Mouse (Mus musculus) midbrain, postnatal 0 days (tissue): ENCODE results near the gene Gm2564. TPM values are rescaled to one million over a fixed set of nuclear protein-coding genes. Genes with fewer than 3 reads are reported as not detected.
"Not testable (repeated sequence)": the region's sequence is repeated elsewhere in the genome, so short reads cannot be mapped to it uniquely, and the experiment has no call there.

Experiments used
- ATAC-seq: fragments of 200-750 bp; cut with Nextera tagmentation; 2 replicates; pipeline ENCODE4 v1.8.0; 2017; ENCODE audit warnings: moderate number of reproducible peaks, mild to moderate bottlenecking, moderate TSS enrichment, moderate library complexity; ENCODE audit not compliant: low FRiP score
- DNase-seq: peaks from one replicate; pipeline ENCODE4 v3.0.0-alpha.2; 2015; ENCODE audit warnings: low spot score
- H3K27ac ChIP-seq: fragments of 300-500 bp; sonication (generic); 2 replicates; pipeline ENCODE4 v1.5.1; 2014; ENCODE audit warnings: low read depth, mild to moderate bottlenecking, low read length, mixed read lengths
- H3K27me3 ChIP-seq: fragments of 300-500 bp; sonication (generic); 2 replicates; pipeline ENCODE4 v1.6.1; 2014; ENCODE audit warnings: low read length, control low read depth, mixed read lengths; ENCODE audit not compliant: insufficient read depth
- H3K36me3 ChIP-seq: fragments of 300-500 bp; sonication (generic); 2 replicates; pipeline ENCODE4 v1.6.1; 2014; ENCODE audit warnings: low read length, control low read depth, mixed read lengths; ENCODE audit not compliant: insufficient read depth
- H3K4me1 ChIP-seq: fragments of 300-500 bp; sonication (generic); 2 replicates; pipeline ENCODE4 v1.6.1; 2014; ENCODE audit warnings: mild to moderate bottlenecking, control low read depth, antibody characterized with exemption, low read length, mixed read lengths; ENCODE audit not compliant: insufficient read depth
- H3K4me2 ChIP-seq: fragments of 300-500 bp; sonication (generic); 2 replicates; pipeline ENCODE4 v1.6.1; 2014; ENCODE audit warnings: low read depth, mild to moderate bottlenecking, low read length, mixed read lengths; ENCODE audit not compliant: poor library complexity, severe bottlenecking
- H3K4me3 ChIP-seq: fragments of 300-500 bp; sonication (generic); 2 replicates; pipeline ENCODE4 v1.5.1; 2014; ENCODE audit warnings: low read depth, mild to moderate bottlenecking, low read length, moderate library complexity
- H3K9ac ChIP-seq: fragments of 300-500 bp; sonication (generic); replicated peaks from 2 replicates; pipeline ENCODE4 v1.6.1; 2014; ENCODE audit warnings: mild to moderate bottlenecking, low read length, moderate library complexity, mixed read lengths; ENCODE audit not compliant: poor library complexity, severe bottlenecking
- H3K9me3 ChIP-seq: fragments of 300-500 bp; sonication (generic); 2 replicates; pipeline ENCODE4 v1.6.1; 2016; ENCODE audit warnings: low read length, control low read depth
- WGBS: fragments of 180-500 bp; shearing (Covaris S2); extraction: QIAGEN DNeasy Blood & Tissue Kit; methylation state at CpG from one replicate; pipeline ENCODE4 v1.1.7; 2014; 5-methylcytosine and 5-hydroxymethylcytosine counted together
- polyA plus RNA-seq: library from polyadenylated mRNA; unstranded; fragments of >200 nt; fragmentation: Nextera tagmentation; extraction: Ambion mirVana; gene quantifications from 2 replicates; pipeline ENCODE4 v1.2.1, GENCODE M21; 2015
- total RNA-seq: library from RNA; depleted of rRNA; stranded (reverse); fragments of >200 nt; gene quantifications from 2 replicates; pipeline ENCODE4 v1.2.3, GENCODE M21; 2014; rRNA removed

Gm2564 gene
- not detected in 2 replicates for total RNA-seq
- polyA plus RNA-seq, result 0.47 and 0.77 TPM in 2 replicates

GRCm38 (mm10) chr4:42629419-42629818, at the start of gene Gm2564:
Gene Gm2564 (plus strand): TSS chr4:42629719.
- H3K4me1 ChIP-seq, H3K27ac ChIP-seq, H3K36me3 ChIP-seq, H3K9me3 ChIP-seq, ATAC-seq, H3K27me3 ChIP-seq, H3K9ac ChIP-seq, H3K4me2 ChIP-seq, H3K4me3 ChIP-seq, DNase-seq: not testable (repeated sequence)
- no CpG with 5 or more reads among the region's 8 CpGs for WGBS

- H3K4me3 ChIP-seq, H3K9me3 ChIP-seq, H3K27me3 ChIP-seq, DNase-seq, H3K4me1 ChIP-seq, H3K9ac ChIP-seq, H3K4me2 ChIP-seq, H3K27ac ChIP-seq, H3K36me3 ChIP-seq, ATAC-seq: not testable (repeated sequence)
- WGBS, result no CpG with 5 or more reads among the region's 5 CpGs
Measured at GRCm38 (mm10) chr4:42611895-42612294, 17.6 kb upstream of the Gm2564 start, which contains the start of gene Gm10591. Gene Gm10591 (plus strand): TSS chr4:42612195.

GRCm38 (mm10) chr4:42654951-42655350, 25.4 kb downstream of the Gm2564 start, which contains the start of gene Ccl27b:
Gene Ccl27b (plus strand): TSS chr4:42655251.
- not testable (repeated sequence) for H3K27ac ChIP-seq, H3K27me3 ChIP-seq, ATAC-seq, H3K9me3 ChIP-seq, H3K9ac ChIP-seq, DNase-seq, H3K4me1 ChIP-seq, H3K4me2 ChIP-seq, H3K4me3 ChIP-seq, H3K36me3 ChIP-seq
- no CpG with 5 or more reads among the region's 9 CpGs for WGBS

GRCm38 (mm10) chr4:42661793-42662192, 32.3 kb downstream of the Gm2564 start, which contains the start of gene Il11ra2:
Gene Il11ra2 (minus strand): TSS chr4:42661893.
- not testable (repeated sequence) for H3K27me3 ChIP-seq, H3K36me3 ChIP-seq, H3K9ac ChIP-seq, DNase-seq, ATAC-seq, H3K9me3 ChIP-seq, H3K27ac ChIP-seq, H3K4me1 ChIP-seq, H3K4me2 ChIP-seq, H3K4me3 ChIP-seq
- WGBS, result no CpG with 5 or more reads among the region's 3 CpGs

GRCm38 (mm10) chr4:42675415-42675814, 45.9 kb downstream of the Gm2564 start:
- ATAC-seq, H3K4me1 ChIP-seq, H3K27ac ChIP-seq, DNase-seq, H3K27me3 ChIP-seq, H3K9ac ChIP-seq, H3K4me3 ChIP-seq, H3K9me3 ChIP-seq, H3K36me3 ChIP-seq, H3K4me2 ChIP-seq: not testable (repeated sequence)
- no CpG with 5 or more reads among the region's 4 CpGs for WGBS

- H3K36me3 ChIP-seq, H3K9me3 ChIP-seq, ATAC-seq, H3K4me3 ChIP-seq, H3K9ac ChIP-seq, H3K4me2 ChIP-seq, H3K4me1 ChIP-seq, DNase-seq, H3K27ac ChIP-seq, H3K27me3 ChIP-seq: not testable (repeated sequence)
- WGBS, result no CpG with 5 or more reads among the region's 7 CpGs
Measured at GRCm38 (mm10) chr4:42679365-42679764, 49.8 kb downstream of the Gm2564 start.

- not testable (repeated sequence) for DNase-seq, H3K4me3 ChIP-seq, H3K9me3 ChIP-seq, ATAC-seq, H3K36me3 ChIP-seq, H3K4me2 ChIP-seq, H3K27ac ChIP-seq, H3K9ac ChIP-seq, H3K4me1 ChIP-seq, H3K27me3 ChIP-seq
- WGBS, result no CpG with 5 or more reads among the region's 32 CpGs
Measured at GRCm38 (mm10) chr4:42680374-42681356, 51.1 kb downstream of the Gm2564 start.
